Mouse (Mus musculus): ENCODE data around the gene Arl4c.

DNA sequence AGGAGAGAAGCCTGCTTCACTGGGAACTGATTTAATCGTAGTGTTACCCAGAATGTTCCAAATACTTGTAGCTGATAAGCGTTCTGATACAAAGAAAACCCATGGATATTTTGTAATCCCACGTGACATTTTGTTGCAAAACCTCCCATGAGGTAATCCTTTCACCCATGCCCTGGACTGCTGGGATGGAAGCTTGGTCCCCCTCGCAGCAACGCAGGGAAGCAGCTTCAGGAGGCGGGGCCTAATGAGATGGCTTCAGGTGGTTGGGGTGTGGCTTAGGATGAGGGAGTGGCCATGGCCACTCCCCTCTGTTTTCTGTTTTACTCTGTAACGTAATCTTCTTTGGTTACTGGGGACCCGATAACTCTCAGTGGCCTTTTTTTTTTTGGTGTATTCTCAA is 47.1 kb upstream of the Arl4c start:
- TF ChIP-seq CTCF (IDR thresholded peaks at IDR 0.05; ENCODE audit: low read depth) (no peak), EP300 (optimal IDR thresholded peaks at IDR 0.05) (no peak)
